In genomic region chr10:40189689-40190088, GRCm38 (mm10) we compare ENCODE assay signal across 21 mouse cellular contexts.
"Had no signal": no experiment of that assay in that cellular context is flagged by ENCODE, and none has a peak within 500 bp of the region (broad histone marks: within the 10 kb centered on the region; RNA-seq: fewer than 3 reads in every experiment).

No protein-coding gene starts in this region.

- ATAC-seq: liver, postnatal 0 days; lung, postnatal 0 days had no signal

- H3K4me3 ChIP-seq: kidney, embryonic 15.5 days; left cerebral cortex, adult 2 months; limb, embryonic 12.5 days; limb, embryonic 15.5 days; neural tube, embryonic 12.5 days; neural tube, embryonic 15.5 days; stomach, embryonic 15.5 days had no signal

- H3K27ac ChIP-seq: kidney, embryonic 15.5 days; left cerebral cortex, adult 2 months; limb, embryonic 12.5 days; limb, embryonic 15.5 days; liver, embryonic 14.5 days; neural tube, embryonic 12.5 days; neural tube, embryonic 15.5 days; stomach, embryonic 15.5 days had no signal

- H3K36me3 ChIP-seq: kidney, embryonic 15.5 days; limb, embryonic 12.5 days; limb, embryonic 15.5 days; neural tube, embryonic 12.5 days; neural tube, embryonic 15.5 days; stomach, embryonic 15.5 days had no signal

- H3K4me1 ChIP-seq: neural tube, embryonic 12.5 days; neural tube, embryonic 15.5 days had no signal

- H3K27me3 ChIP-seq: kidney, embryonic 15.5 days; limb, embryonic 15.5 days; neural tube, embryonic 15.5 days; stomach, embryonic 15.5 days had no signal

- H3K9me3 ChIP-seq: kidney, embryonic 15.5 days; limb, embryonic 12.5 days; limb, embryonic 15.5 days; neural tube, embryonic 12.5 days; neural tube, embryonic 15.5 days; stomach, embryonic 15.5 days had no signal

- DNase-seq: kidney, adult 8-10 months; kidney, postnatal 10 days; kidney, postnatal 36 days; layer of hippocampus, postnatal 36 days; liver, postnatal 0 days; lung, embryonic 14.5 days; lung, postnatal 36 days; midbrain, embryonic 14.5 days; right cerebral cortex, adult 18-20 months; right cerebral cortex, postnatal 14 days; spleen, adult 18-20 months; thymus, postnatal 25 days had no signal
